Mouse (Mus musculus): ENCODE results near the gene Gpr137b.
"Not testable (repeated sequence)": the region's sequence is repeated elsewhere in the genome, so short reads cannot be mapped to it uniquely, and the experiment has no call there.

DNA sequence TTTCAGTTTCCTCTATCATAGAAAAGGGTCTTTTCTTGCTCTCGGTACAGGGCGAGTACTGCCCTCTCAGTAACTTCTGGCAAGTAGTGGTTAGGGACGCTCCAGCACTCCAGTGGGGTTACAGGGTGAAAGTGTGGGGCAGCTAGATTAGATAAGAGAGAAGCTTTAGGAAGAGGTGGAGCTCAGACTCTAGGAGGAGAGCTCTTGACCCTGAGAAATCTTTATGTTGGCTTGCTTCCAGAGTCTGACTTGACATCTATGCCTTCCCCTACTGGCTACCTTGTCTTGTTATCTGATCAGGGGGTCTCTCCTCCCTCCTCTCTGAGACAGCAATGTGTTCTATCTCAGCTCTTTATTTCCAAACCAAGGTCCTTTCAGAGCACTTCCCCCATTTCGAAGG, 33.8 kb downstream of the Gpr137b start:
- TF ChIP-seq CTCF, EP300 (IDR thresholded peaks at IDR 0.05; ENCODE audit: low read depth): not testable (repeated sequence)
